Mouse (Mus musculus) erythroblast, embryonic 14.5 days (primary cell): Measurements from ENCODE around the gene Cmbl.

Source experiments
- GATA1 ChIP-seq: IDR thresholded peaks from 2 replicates; pipeline ENCODE4 v1.6.1; 2012; ENCODE audit warnings: low read length, inconsistent platforms, mixed read lengths
- TAL1 ChIP-seq: IDR thresholded peaks from 3 replicates; pipeline ENCODE4 v1.6.1; 2012; ENCODE audit warnings: low read length, inconsistent platforms, mixed read lengths

GRCm38 (mm10) chr15:31587789-31588188, 22.6 kb downstream of the Cmbl start:
- TF ChIP-seq GATA1 (no peak), TAL1 (no peak)
